13 mouse cellular contexts compared by ENCODE assay signal in genomic region chr6:121035929-121036328, GRCm38 (mm10).
"Had no signal": no experiment of that assay in that cellular context is flagged by ENCODE, and none has a peak within 500 bp of the region (broad histone marks: within the 10 kb centered on the region; RNA-seq: fewer than 3 reads in every experiment).

No protein-coding gene starts in this region.

- H3K27me3 ChIP-seq: liver, embryonic 15.5 days; midbrain, embryonic 13.5 days had no signal

- DNase-seq: kidney, adult 9 months; kidney, postnatal 36 days; layer of hippocampus, adult 9-11 months; lung, postnatal 10 days; right cerebral cortex, adult 18-20 months; right cerebral cortex, postnatal 25 days; thymus, postnatal 4 days had no signal

- H3K4me1 ChIP-seq: limb, embryonic 10.5 days; liver, embryonic 15.5 days had no signal

- H3K9ac ChIP-seq: liver, embryonic 15.5 days; midbrain, embryonic 13.5 days had no signal

- H3K27ac ChIP-seq: kidney, postnatal 0 days; limb, embryonic 10.5 days; liver, embryonic 15.5 days; midbrain, embryonic 13.5 days; stomach, postnatal 0 days had no signal

- H3K4me3 ChIP-seq: limb, embryonic 10.5 days; liver, embryonic 15.5 days; midbrain, embryonic 13.5 days had no signal

- H3K4me2 ChIP-seq: liver, embryonic 11.5 days; liver, embryonic 15.5 days; midbrain, embryonic 13.5 days had no signal

- H3K9me3 ChIP-seq: limb, embryonic 10.5 days; liver, embryonic 15.5 days; midbrain, embryonic 13.5 days had no signal
